Mouse (Mus musculus): ENCODE data around the gene Ngb. TPM values are rescaled to one million over a fixed set of nuclear protein-coding genes. Genes with fewer than 3 reads are reported as not detected.
A peak's percentile ranks its signal among the peaks of the same experiment; 100 is the strongest.

Ngb gene
- polyA plus RNA-seq, 1 experiment from 2014 or later = 2.0 TPM

DNA sequence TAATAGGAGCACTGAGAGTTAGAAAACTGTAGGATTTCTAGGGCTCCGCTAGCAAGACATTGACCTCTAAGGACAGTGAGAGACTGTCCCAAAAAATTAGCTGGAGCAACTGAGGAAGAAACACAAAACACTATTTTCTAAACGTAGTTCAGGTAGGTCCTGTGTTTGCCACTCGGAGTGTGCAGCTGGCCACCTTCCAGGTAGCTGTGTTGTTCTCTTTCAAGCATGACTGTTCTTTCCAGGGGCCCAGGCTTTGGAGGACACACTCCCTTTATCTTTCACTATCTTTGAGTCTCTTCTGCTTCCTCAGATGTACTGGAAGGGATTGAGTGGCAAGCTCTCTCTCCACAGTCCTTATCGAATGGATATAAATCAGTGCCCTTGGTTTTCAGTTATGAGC lies 1.1 kb upstream of the Ngb start:
- no peak for ATAC-seq
- H3K36me3 ChIP-seq (ENCODE audit: control insufficient read depth, insufficient read depth) = no peaks in the 10 kb centered on the region
- no peak for TF ChIP-seq CTCF (IDR thresholded peaks at IDR 0.05; ENCODE audit: low read depth)
- no peaks in the 10 kb centered on the region for H3K9me3 ChIP-seq (ENCODE audit: control insufficient read depth)
- no peak overlapping the region for H3K4me2 ChIP-seq (replicated peaks; ENCODE audit: low read depth)
- H3K4me3 ChIP-seq (ENCODE audit: low read depth, low read length) = no peak overlapping the region
- no peak overlapping the region for H3K9ac ChIP-seq (ENCODE audit: low read depth, low read length)
- no peak overlapping the region for H3K27ac ChIP-seq (ENCODE audit: low read depth, low read length)
- 91% methylated on average over 4 of the region's 4 CpGs for WGBS
- peaks cover 17% of the 10 kb centered on the region for H3K27me3 ChIP-seq (replicated peaks; ENCODE audit: control insufficient read depth, insufficient read depth, low read length)
- H3K4me1 ChIP-seq (replicated peaks; ENCODE audit: control insufficient read depth, insufficient read depth, low read length) = no peaks in the 10 kb centered on the region; the same call in 1 of the 2 replicates

GRCm38 (mm10) chr12:87100331-87100730 lies 2.0 kb downstream of the Ngb start:
- no peak overlapping the region for H3K4me2 ChIP-seq (replicated peaks; ENCODE audit: low read depth)
- no peaks in the 10 kb centered on the region; the same call in 1 of the 2 replicates for H3K4me1 ChIP-seq (replicated peaks; ENCODE audit: control insufficient read depth, insufficient read depth, low read length)
- TF ChIP-seq CTCF (IDR thresholded peaks at IDR 0.05; ENCODE audit: low read depth) = no peak
- no peak overlapping the region for H3K27ac ChIP-seq (ENCODE audit: low read depth, low read length)
- H3K9me3 ChIP-seq (ENCODE audit: control insufficient read depth) = no peaks in the 10 kb centered on the region
- no peak overlapping the region for H3K4me3 ChIP-seq (ENCODE audit: low read depth, low read length)
- WGBS = 74% methylated on average over 4 of the region's 4 CpGs
- H3K27me3 ChIP-seq (replicated peaks; ENCODE audit: control insufficient read depth, insufficient read depth, low read length) = peaks cover 17% of the 10 kb centered on the region
- no peak overlapping the region for H3K9ac ChIP-seq (ENCODE audit: low read depth, low read length)
- no peaks in the 10 kb centered on the region for H3K36me3 ChIP-seq (ENCODE audit: control insufficient read depth, insufficient read depth)
- ATAC-seq = no peak

- 0 out of 2 replicates have a peak, but pooled peaks cover 12% of the 10 kb centered on the region for H3K4me1 ChIP-seq (replicated peaks; ENCODE audit: control insufficient read depth, insufficient read depth, low read length)
- 54% methylated on average over 6 of the region's 6 CpGs for WGBS
- no peak for ATAC-seq
Measured at GRCm38 (mm10) chr12:87093671-87094070, 8.7 kb downstream of the Ngb start.

GRCm38 (mm10) chr12:87093249-87093648 lies 9.1 kb downstream of the Ngb start:
- H3K4me2 ChIP-seq (replicated peaks; ENCODE audit: low read depth) = no peak overlapping the region
- H3K27me3 ChIP-seq (replicated peaks; ENCODE audit: control insufficient read depth, insufficient read depth, low read length) = no peaks in the 10 kb centered on the region
- H3K4me3 ChIP-seq (ENCODE audit: low read depth, low read length) = no peak overlapping the region
- H3K9me3 ChIP-seq (ENCODE audit: control insufficient read depth) = no peaks in the 10 kb centered on the region
- WGBS = 58% methylated on average over 4 of the region's 4 CpGs
- no peak overlapping the region for H3K9ac ChIP-seq (ENCODE audit: low read depth, low read length)
- TF ChIP-seq CTCF (IDR thresholded peaks at IDR 0.05; ENCODE audit: low read depth) = no peak
- no peak for ATAC-seq
- H3K36me3 ChIP-seq (ENCODE audit: control insufficient read depth, insufficient read depth) = no peaks in the 10 kb centered on the region
- no peak overlapping the region for H3K27ac ChIP-seq (ENCODE audit: low read depth, low read length)
- H3K4me1 ChIP-seq (replicated peaks; ENCODE audit: control insufficient read depth, insufficient read depth, low read length) = 0 out of 2 replicates have a peak, but pooled peaks cover 13% of the 10 kb centered on the region

More at GRCm38 (mm10) chr12:87093671-87094070, 8.7 kb downstream of the Ngb start:
- no peaks in the 10 kb centered on the region for H3K27me3 ChIP-seq (replicated peaks; ENCODE audit: control insufficient read depth, insufficient read depth, low read length)
- no peaks in the 10 kb centered on the region for H3K9me3 ChIP-seq (ENCODE audit: control insufficient read depth)
- H3K4me2 ChIP-seq (replicated peaks; ENCODE audit: low read depth) = no peak overlapping the region
- H3K36me3 ChIP-seq (ENCODE audit: control insufficient read depth, insufficient read depth) = no peaks in the 10 kb centered on the region
- no peak for TF ChIP-seq CTCF (IDR thresholded peaks at IDR 0.05; ENCODE audit: low read depth)
- no peak overlapping the region for H3K9ac ChIP-seq (ENCODE audit: low read depth, low read length)
- no peak overlapping the region for H3K27ac ChIP-seq (ENCODE audit: low read depth, low read length)
- H3K4me3 ChIP-seq (ENCODE audit: low read depth, low read length) = no peak overlapping the region

- ATAC-seq = no peak
- H3K27ac ChIP-seq (ENCODE audit: low read depth, low read length) = no peak overlapping the region
- H3K9ac ChIP-seq (ENCODE audit: low read depth, low read length) = no peak overlapping the region
- no peaks in the 10 kb centered on the region for H3K27me3 ChIP-seq (replicated peaks; ENCODE audit: control insufficient read depth, insufficient read depth, low read length)
- no peaks in the 10 kb centered on the region for H3K9me3 ChIP-seq (ENCODE audit: control insufficient read depth)
- H3K4me3 ChIP-seq (ENCODE audit: low read depth, low read length) = no peak overlapping the region
- no peak for TF ChIP-seq CTCF (IDR thresholded peaks at IDR 0.05; ENCODE audit: low read depth)
- H3K36me3 ChIP-seq (ENCODE audit: control insufficient read depth, insufficient read depth) = no peaks in the 10 kb centered on the region
- H3K4me1 ChIP-seq (replicated peaks; ENCODE audit: control insufficient read depth, insufficient read depth, low read length) = 0 out of 2 replicates have a peak, but pooled peaks cover 13% of the 10 kb centered on the region
- H3K4me2 ChIP-seq (replicated peaks; ENCODE audit: low read depth) = no peak overlapping the region
- WGBS = 91% methylated on average over 2 of the region's 2 CpGs
Measured at GRCm38 (mm10) chr12:87091916-87092315, 10.4 kb downstream of the Ngb start.

DNA sequence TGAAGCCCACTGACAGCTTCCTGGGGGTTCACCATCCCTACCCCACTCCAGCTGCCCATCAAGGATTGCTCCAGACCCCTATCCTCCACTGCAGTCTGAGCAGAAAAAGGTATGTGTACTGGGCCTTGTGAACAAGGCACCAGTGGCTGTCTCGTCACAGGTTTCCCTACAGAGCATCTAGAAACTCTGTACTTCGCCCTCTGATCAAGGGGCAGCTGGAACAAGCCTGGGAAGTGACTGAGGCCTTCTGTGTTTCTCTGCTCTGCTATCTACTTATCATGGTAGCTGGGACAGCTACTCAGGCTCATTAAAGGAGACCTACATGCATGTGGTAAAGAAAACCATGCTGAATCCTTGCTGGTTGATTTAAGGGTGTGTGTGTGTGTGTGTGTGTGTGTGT lies 12.6 kb downstream of the Ngb start:
- H3K4me1 ChIP-seq (replicated peaks; ENCODE audit: control insufficient read depth, insufficient read depth, low read length) = 0 out of 2 replicates have a peak, but pooled peaks cover 13% of the 10 kb centered on the region
- no peak overlapping the region for H3K9ac ChIP-seq (ENCODE audit: low read depth, low read length)
- H3K36me3 ChIP-seq (ENCODE audit: control insufficient read depth, insufficient read depth) = no peaks in the 10 kb centered on the region
- ATAC-seq = peak; percentile 84
- no peak for TF ChIP-seq CTCF (IDR thresholded peaks at IDR 0.05; ENCODE audit: low read depth)
- H3K27ac ChIP-seq (ENCODE audit: low read depth, low read length) = peak overlapping the region; percentile 73
- H3K4me2 ChIP-seq (replicated peaks; ENCODE audit: low read depth) = no peak overlapping the region
- 34% methylated on average over 2 of the region's 2 CpGs for WGBS
- no peak overlapping the region for H3K4me3 ChIP-seq (ENCODE audit: low read depth, low read length)
- no peaks in the 10 kb centered on the region for H3K9me3 ChIP-seq (ENCODE audit: control insufficient read depth)
- H3K27me3 ChIP-seq (replicated peaks; ENCODE audit: control insufficient read depth, insufficient read depth, low read length) = no peaks in the 10 kb centered on the region

- peak; percentile 10; the same call in 1 of the 2 replicates for TF ChIP-seq CTCF (IDR thresholded peaks at IDR 0.05; ENCODE audit: low read depth)
- Histone ChIP-seq H3K4me2 (replicated peaks; ENCODE audit: low read depth) (no peak overlapping the region), H3K36me3 (ENCODE audit: control insufficient read depth, insufficient read depth) (no peaks in the 10 kb centered on the region), H3K9me3 (ENCODE audit: control insufficient read depth) (no peaks in the 10 kb centered on the region), H3K27me3 (replicated peaks; ENCODE audit: control insufficient read depth, insufficient read depth, low read length) (no peaks in the 10 kb centered on the region), H3K4me1 (replicated peaks; ENCODE audit: control insufficient read depth, insufficient read depth, low read length) (0 out of 2 replicates have a peak, but pooled peaks cover 13% of the 10 kb centered on the region), H3K9ac (ENCODE audit: low read depth, low read length) (no peak overlapping the region), H3K27ac (ENCODE audit: low read depth, low read length) (peak overlapping the region; percentile 73), H3K4me3 (ENCODE audit: low read depth, low read length) (no peak overlapping the region)
- 50% methylated on average over 4 of the region's 4 CpGs for WGBS
- ATAC-seq = peak; percentile 34
Measured at GRCm38 (mm10) chr12:87089255-87089654, 13.1 kb downstream of the Ngb start.

All from intestine, postnatal 0 days (tissue).